13 mouse cellular contexts compared by ENCODE assay signal in genomic region chr10:3793825-3794224, GRCm38 (mm10).
"Had no signal": no experiment of that assay in that cellular context is flagged by ENCODE, and none has a peak within 500 bp of the region (broad histone marks: within the 10 kb centered on the region; RNA-seq: fewer than 3 reads in every experiment).

No protein-coding gene starts in this region.

- ATAC-seq: intestine, embryonic 16.5 days; liver, embryonic 12.5 days; midbrain, embryonic 15.5 days had no signal

- H3K27ac ChIP-seq: limb, embryonic 15.5 days; liver, embryonic 12.5 days; midbrain, embryonic 15.5 days had no signal

- H3K36me3 ChIP-seq: limb, embryonic 15.5 days; liver, embryonic 12.5 days; midbrain, embryonic 15.5 days had no signal

- H3K9ac ChIP-seq: limb, embryonic 15.5 days; liver, embryonic 12.5 days; lung, embryonic 14.5 days; midbrain, embryonic 15.5 days had no signal

- H3K27me3 ChIP-seq: limb, embryonic 15.5 days; liver, embryonic 12.5 days; midbrain, embryonic 15.5 days had no signal

- DNase-seq: kidney, adult 2 months; kidney, postnatal 25 days; lung, embryonic 14.5 days; lung, postnatal 10 days; lung, postnatal 4 days; right cerebral cortex, adult 18-20 months; right cerebral cortex, postnatal 25 days; thymus, postnatal 4 days had no signal

- H3K4me3 ChIP-seq: limb, embryonic 15.5 days; liver, embryonic 12.5 days; midbrain, embryonic 15.5 days had no signal

- H3K4me1 ChIP-seq: limb, embryonic 15.5 days; liver, embryonic 12.5 days; midbrain, embryonic 15.5 days had no signal

- H3K9me3 ChIP-seq: limb, embryonic 15.5 days; liver, embryonic 12.5 days; midbrain, embryonic 15.5 days had no signal

- H3K4me2 ChIP-seq: limb, embryonic 15.5 days; liver, embryonic 12.5 days; lung, embryonic 14.5 days; midbrain, embryonic 11.5 days; midbrain, embryonic 15.5 days had no signal
